Comparison of ENCODE assay signal across 8 mouse cellular contexts in the genomic region with DNA sequence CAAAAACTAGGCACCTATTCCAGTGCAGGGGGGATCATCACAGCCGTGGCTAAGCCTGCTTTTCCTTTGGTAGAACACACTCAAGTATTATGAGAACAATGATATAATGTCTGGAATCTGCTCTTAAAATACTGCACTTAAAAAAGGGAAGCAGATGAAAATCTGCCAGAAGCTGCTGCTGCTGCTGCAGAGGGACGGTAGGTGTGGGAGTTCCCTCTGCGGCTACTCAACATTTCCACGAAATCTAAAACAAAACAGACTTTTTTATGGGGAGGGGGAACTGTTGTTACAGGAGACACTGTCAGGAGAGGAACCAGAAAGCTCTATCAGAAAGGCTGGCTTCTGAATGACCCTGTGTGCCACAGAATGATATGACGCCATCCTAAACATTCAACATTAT.
DNase-seq lines count a peak whose midpoint lies in the region; ATAC-seq and TF ChIP-seq lines count a peak whose summit lies in the region.

No protein-coding gene starts in this region.

- peak overlapping the region; percentile 89 for H3K27ac ChIP-seq in heart, embryonic 11.5 days (ENCODE audit: low read depth, low read length)
- peak overlapping the region; percentile 81 for H3K27ac ChIP-seq in forebrain, postnatal 0 days (ENCODE audit: low read depth, low read length)
- no peak overlapping the region for H3K27ac ChIP-seq in kidney, embryonic 14.5 days (ENCODE audit: low read depth, low read length)

- H3K4me1 ChIP-seq in heart, embryonic 11.5 days (ENCODE audit: control insufficient read depth, insufficient read depth, low read length) = peaks cover 29% of the 10 kb centered on the region
- H3K4me1 ChIP-seq in forebrain, postnatal 0 days (ENCODE audit: insufficient read depth) = peaks cover 18% of the 10 kb centered on the region
- peaks cover 60% of the 10 kb centered on the region for H3K4me1 ChIP-seq in megakaryocyte, embryonic 14.5 days
- peaks cover 19% of the 10 kb centered on the region for H3K4me1 ChIP-seq in kidney, embryonic 14.5 days (ENCODE audit: control insufficient read depth, insufficient read depth, low read length)

- ATAC-seq in heart, embryonic 11.5 days (replicated peaks; ENCODE audit: insufficient number of reproducible peaks, low FRiP score, low TSS enrichment) = no peak
- no peak for ATAC-seq in forebrain, postnatal 0 days
- ATAC-seq in kidney, embryonic 14.5 days (ENCODE audit: low FRiP score, low TSS enrichment) = no peak

- intact Hi-C loops in heart, postnatal 25 days (cut with DNase I) = no loop called here

- no peak overlapping the region; the same call in 1 of the 2 replicates for H3K4me2 ChIP-seq in heart, embryonic 11.5 days
- H3K4me2 ChIP-seq in forebrain, postnatal 0 days (ENCODE audit: low read depth) = no peak overlapping the region; the same call in 1 of the 2 replicates
- H3K4me2 ChIP-seq in kidney, embryonic 14.5 days (replicated peaks; ENCODE audit: low read depth, low read length) = no peak overlapping the region; the same call in 1 of the 2 replicates

- H3K9me3 ChIP-seq in heart, embryonic 11.5 days (replicated peaks; ENCODE audit: control insufficient read depth, low read length) = no peaks in the 10 kb centered on the region
- no peaks in the 10 kb centered on the region for H3K9me3 ChIP-seq in forebrain, postnatal 0 days (ENCODE audit: low read length)
- no peaks in the 10 kb centered on the region for H3K9me3 ChIP-seq in megakaryocyte, embryonic 14.5 days
- H3K9me3 ChIP-seq in kidney, embryonic 14.5 days (ENCODE audit: control insufficient read depth, low read length) = no peaks in the 10 kb centered on the region

- no peak for TF ChIP-seq CTCF in forebrain, postnatal 0 days (IDR thresholded peaks at IDR 0.05; ENCODE audit: low read depth)

- DNase-seq in heart, postnatal 25 days (ENCODE audit: low spot score) = no peak
- DNase-seq in CD4-positive, CD25-positive, alpha-beta regulatory T cell, adult 2 months (ENCODE audit: low read depth, low spot score) = peak; percentile 29
- DNase-seq in forebrain, postnatal 0 days = no peak
- DNase-seq in thymus, postnatal 36 days = no peak
- no peak for DNase-seq in layer of hippocampus, adult 11-12 months (ENCODE audit: low spot score)

- no peak overlapping the region for H3K9ac ChIP-seq in heart, embryonic 11.5 days (ENCODE audit: low read depth, low read length)
- H3K9ac ChIP-seq in forebrain, postnatal 0 days = no peak overlapping the region
- no peak overlapping the region for H3K9ac ChIP-seq in kidney, embryonic 14.5 days (ENCODE audit: low read depth, low read length)

- no peak overlapping the region for H3K4me3 ChIP-seq in heart, embryonic 11.5 days (ENCODE audit: low read depth, low read length)
- H3K4me3 ChIP-seq in forebrain, postnatal 0 days (ENCODE audit: low read depth, low read length) = no peak overlapping the region
- H3K4me3 ChIP-seq in megakaryocyte, embryonic 14.5 days (replicated peaks) = peak overlapping the region; percentile 87
- no peak overlapping the region for H3K4me3 ChIP-seq in kidney, embryonic 14.5 days (ENCODE audit: low read length)

- 47% methylated on average over 5 of the region's 5 CpGs for WGBS in heart, embryonic 11.5 days (ENCODE audit: insufficient replicate concordance)
- 42% methylated on average over 5 of the region's 5 CpGs for WGBS in forebrain, postnatal 0 days
- 31% methylated on average over 5 of the region's 5 CpGs for WGBS in kidney, embryonic 14.5 days

- no peaks in the 10 kb centered on the region for H3K36me3 ChIP-seq in heart, embryonic 11.5 days (ENCODE audit: control insufficient read depth, insufficient read depth, low read length)
- no peaks in the 10 kb centered on the region for H3K36me3 ChIP-seq in forebrain, postnatal 0 days (ENCODE audit: insufficient read depth)
- H3K36me3 ChIP-seq in megakaryocyte, embryonic 14.5 days (replicated peaks; ENCODE audit: low read length) = no peaks in the 10 kb centered on the region
- no peaks in the 10 kb centered on the region for H3K36me3 ChIP-seq in kidney, embryonic 14.5 days (ENCODE audit: control insufficient read depth, insufficient read depth, low read length)

- H3K27me3 ChIP-seq in heart, embryonic 11.5 days (ENCODE audit: control insufficient read depth, insufficient read depth, low read length) = no peaks in the 10 kb centered on the region
- H3K27me3 ChIP-seq in forebrain, postnatal 0 days (ENCODE audit: insufficient read depth, low read length) = no peaks in the 10 kb centered on the region
- peaks cover 14% of the 10 kb centered on the region for H3K27me3 ChIP-seq in megakaryocyte, embryonic 14.5 days (replicated peaks)
- no peaks in the 10 kb centered on the region for H3K27me3 ChIP-seq in kidney, embryonic 14.5 days (ENCODE audit: control insufficient read depth, insufficient read depth, low read length)
